Mouse (Mus musculus) lung, postnatal 0 days (tissue): ENCODE measurements around the gene Zfp629. TPM values are rescaled to one million over a fixed set of nuclear protein-coding genes. Genes with fewer than 3 reads are reported as not detected.
A peak's percentile ranks its signal among the peaks of the same experiment; 100 is the strongest.

Experiments used
- ATAC-seq: fragments of 200-750 bp; cut with Nextera tagmentation; 2 replicates; pipeline ENCODE4 v1.8.0; 2017; ENCODE audit warnings: moderate library complexity
- DNase-seq: peaks from one replicate; pipeline ENCODE4 v3.0.0-alpha.2; 2016; ENCODE audit warnings: low spot score
- H3K27ac ChIP-seq: fragments of 300-500 bp; sonication (generic); 2 replicates; pipeline ENCODE4 v1.5.1; 2014; ENCODE audit warnings: antibody characterized with exemption, mild to moderate bottlenecking, low read length, mixed read lengths
- H3K27me3 ChIP-seq: fragments of 300-500 bp; sonication (generic); replicated peaks from 2 replicates; pipeline ENCODE4 v1.6.1; 2014; ENCODE audit warnings: low read length, mixed read lengths; ENCODE audit not compliant: insufficient read depth
- H3K36me3 ChIP-seq: fragments of 300-500 bp; sonication (generic); 2 replicates; pipeline ENCODE4 v1.6.1; 2014; ENCODE audit warnings: low read length, mixed read lengths; ENCODE audit not compliant: insufficient read depth
- H3K4me1 ChIP-seq: fragments of 300-500 bp; sonication (generic); 2 replicates; pipeline ENCODE4 v1.6.1; 2014; ENCODE audit warnings: antibody characterized with exemption, low read depth, low read length, mixed read lengths; ENCODE audit not compliant: insufficient read depth
- H3K4me2 ChIP-seq: fragments of 300-500 bp; sonication (generic); replicated peaks from 2 replicates; pipeline ENCODE4 v1.6.1; 2014; ENCODE audit warnings: low read depth, mild to moderate bottlenecking, low read length, moderate library complexity, mixed read lengths
- H3K4me3 ChIP-seq: fragments of 300-500 bp; sonication (generic); 2 replicates; pipeline ENCODE4 v1.5.1; 2014; ENCODE audit warnings: low read depth, low read length
- H3K9ac ChIP-seq: fragments of 300-500 bp; sonication (generic); replicated peaks from 2 replicates; pipeline ENCODE4 v1.6.1; 2014; ENCODE audit warnings: low read depth, mild to moderate bottlenecking
- H3K9me3 ChIP-seq: fragments of 300-500 bp; sonication (generic); 2 replicates; pipeline ENCODE4 v1.6.1; 2016; ENCODE audit warnings: low read length, mixed read lengths
- CTCF ChIP-seq: IDR thresholded peaks from 2 replicates; pipeline ENCODE4 v1.5.1; 2016; ENCODE audit warnings: antibody characterized with exemption, mild to moderate bottlenecking
- EP300 ChIP-seq: IDR thresholded peaks from 2 replicates; pipeline ENCODE4 v1.6.1; 2016; ENCODE audit warnings: antibody characterized with exemption, mild to moderate bottlenecking, control low read depth
- whole genome bisulfite sequencing: fragments of 180-500 bp; shearing (Covaris S2); extraction: QIAGEN DNeasy Blood & Tissue Kit; methylation state at CpG from one replicate; pipeline ENCODE4 v1.1.7; 2014; 5-methylcytosine and 5-hydroxymethylcytosine counted together
- polyA plus RNA-seq: library from polyadenylated mRNA; unstranded; fragments of >200 nt; fragmentation: Nextera tagmentation; extraction: Ambion mirVana; gene quantifications from 2 replicates; pipeline ENCODE4 v1.2.1, GENCODE M21; 2015

Zfp629 gene
- polyA plus RNA-seq, 1 experiment from 2014 or later = 6.0 TPM

GRCm38 (mm10) chr7:127617962-127618361, 2.4 kb upstream of the Zfp629 start:
- no peak for TF ChIP-seq CTCF
- TF ChIP-seq EP300 = no peak
- Histone ChIP-seq H3K4me3 (no peak overlapping the region), H3K36me3 (no peaks in the 10 kb centered on the region), H3K4me1 (peaks cover 3% of the 10 kb centered on the region; the same call in 1 of the 2 replicates), H3K4me2 (no peak overlapping the region), H3K9me3 (no peaks in the 10 kb centered on the region), H3K27ac (no peak overlapping the region), H3K27me3 (no peaks in the 10 kb centered on the region), H3K9ac (no peak overlapping the region)
- ATAC-seq = no peak
- 57% methylated on average over 2 of the region's 2 CpGs for WGBS
- DNase-seq = no peak

- Histone ChIP-seq H3K9me3 (no peaks in the 10 kb centered on the region), H3K4me1 (peaks cover 3% of the 10 kb centered on the region; the same call in 1 of the 2 replicates), H3K9ac (no peak overlapping the region), H3K36me3 (peaks cover 7% of the 10 kb centered on the region; the same call in 1 of the 2 replicates), H3K27me3 (no peaks in the 10 kb centered on the region), H3K27ac (no peak overlapping the region), H3K4me2 (no peak overlapping the region), H3K4me3 (no peak overlapping the region)
- TF ChIP-seq CTCF (no peak), EP300 (no peak)
- 54% methylated on average over 1 of the region's 1 CpGs for WGBS
- ATAC-seq (no peak), DNase-seq (no peak)
Measured at GRCm38 (mm10) chr7:127616881-127617280, 1.3 kb upstream of the Zfp629 start.

- DNase-seq (no peak), ATAC-seq (no peak)
- Histone ChIP-seq H3K4me1 (peaks cover 3% of the 10 kb centered on the region; the same call in 1 of the 2 replicates), H3K27ac (no peak overlapping the region), H3K27me3 (no peaks in the 10 kb centered on the region), H3K9me3 (no peaks in the 10 kb centered on the region), H3K4me3 (no peak overlapping the region), H3K4me2 (no peak overlapping the region), H3K9ac (no peak overlapping the region), H3K36me3 (peaks cover 12% of the 10 kb centered on the region; the same call in 1 of the 2 replicates)
- 29% methylated on average over 1 of the region's 1 CpGs for WGBS
- TF ChIP-seq EP300 (no peak), CTCF (no peak)
Measured at GRCm38 (mm10) chr7:127616336-127616735, 739 bp upstream of the Zfp629 start.

- H3K9ac ChIP-seq = peak overlapping the region; percentile 95
- DNase-seq (peak; percentile 54), ATAC-seq (peak; percentile 69)
- TF ChIP-seq EP300 = no peak
- no peak for TF ChIP-seq CTCF
- peak overlapping the region; percentile 96 for H3K4me3 ChIP-seq
- peaks cover 3% of the 10 kb centered on the region; the same call in 1 of the 2 replicates for H3K4me1 ChIP-seq
- H3K4me2 ChIP-seq = peak overlapping the region; percentile 86
- H3K36me3 ChIP-seq = peaks cover 28% of the 10 kb centered on the region; the same call in 1 of the 2 replicates
- 0% methylated on average over 29 of the region's 44 CpGs for WGBS
- H3K27ac ChIP-seq = peak overlapping the region; percentile 89
- no peaks in the 10 kb centered on the region for H3K27me3 ChIP-seq
- no peaks in the 10 kb centered on the region for H3K9me3 ChIP-seq
Measured at GRCm38 (mm10) chr7:127614511-127614890, 1.1 kb downstream of the Zfp629 start.

- Histone ChIP-seq H3K4me2 (peak overlapping the region; percentile 86), H3K36me3 (peaks cover 28% of the 10 kb centered on the region; the same call in 1 of the 2 replicates), H3K27ac (peak overlapping the region; percentile 89), H3K4me3 (peak overlapping the region; percentile 96), H3K9ac (peak overlapping the region; percentile 95), H3K4me1 (peaks cover 3% of the 10 kb centered on the region; the same call in 1 of the 2 replicates), H3K27me3 (no peaks in the 10 kb centered on the region), H3K9me3 (no peaks in the 10 kb centered on the region)
- TF ChIP-seq EP300 (no peak), CTCF (no peak)
- DNase-seq (no peak), ATAC-seq (no peak)
- WGBS = 18% methylated on average over 8 of the region's 8 CpGs
Measured at GRCm38 (mm10) chr7:127614091-127614490, 1.5 kb downstream of the Zfp629 start.

- Histone ChIP-seq H3K4me3 (no peak overlapping the region), H3K9me3 (no peaks in the 10 kb centered on the region), H3K36me3 (peaks cover 29% of the 10 kb centered on the region; the same call in 1 of the 2 replicates), H3K4me1 (peaks cover 3% of the 10 kb centered on the region; the same call in 1 of the 2 replicates), H3K27me3 (no peaks in the 10 kb centered on the region), H3K9ac (peak overlapping the region; percentile 95; the same call in 1 of the 2 replicates), H3K4me2 (no peak overlapping the region), H3K27ac (no peak overlapping the region)
- TF ChIP-seq CTCF = no peak
- TF ChIP-seq EP300 = no peak
- ATAC-seq (no peak), DNase-seq (no peak)
- WGBS = 84% methylated on average over 8 of the region's 8 CpGs
Measured at GRCm38 (mm10) chr7:127613501-127613900, 2.1 kb downstream of the Zfp629 start.

GRCm38 (mm10) chr7:127611561-127611960, 4.0 kb downstream of the Zfp629 start:
- Histone ChIP-seq H3K9me3 (no peaks in the 10 kb centered on the region), H3K4me2 (no peak overlapping the region), H3K4me1 (peaks cover 3% of the 10 kb centered on the region; the same call in 1 of the 2 replicates), H3K9ac (no peak overlapping the region), H3K27ac (no peak overlapping the region), H3K36me3 (peaks cover 31% of the 10 kb centered on the region; the same call in 1 of the 2 replicates), H3K27me3 (no peaks in the 10 kb centered on the region), H3K4me3 (no peak overlapping the region)
- ATAC-seq (no peak), DNase-seq (no peak)
- TF ChIP-seq EP300 (no peak), CTCF (no peak)
- WGBS = 95% methylated on average over 23 of the region's 26 CpGs
